Mouse (Mus musculus) G1E (cell line): ENCODE measurements around the gene Celf2.

Experiments used
- CTCF ChIP-seq: IDR thresholded peaks from 2 replicates; pipeline ENCODE4 v1.5.1; 2012; ENCODE audit warnings: low read depth, low read length, inconsistent platforms, mixed read lengths
- GATA1 ChIP-seq: IDR thresholded peaks from 2 replicates; pipeline ENCODE4 v1.6.1; 2012; ENCODE audit warnings: borderline replicate concordance, low read length, inconsistent platforms, mixed read lengths
- GATA2 ChIP-seq: IDR thresholded peaks from 2 replicates; pipeline ENCODE4 v1.6.1; 2012; ENCODE audit warnings: low read depth, low read length, inconsistent platforms, borderline replicate concordance
- POLR2AphosphoS5 ChIP-seq: IDR thresholded peaks from 2 replicates; pipeline ENCODE4 v1.6.1; 2012; ENCODE audit warnings: low read depth, low read length, inconsistent platforms; ENCODE audit not compliant: insufficient replicate concordance
- TAL1 ChIP-seq: conservative IDR thresholded peaks from 2 replicates; pipeline ENCODE4 v1.6.1; 2012; ENCODE audit warnings: low read depth, low read length, inconsistent platforms, mixed read lengths

GRCm38 (mm10) chr2:7051090-7051489 lies 458.3 kb downstream of the Celf2 start:
- TF ChIP-seq CTCF = no peak
- TF ChIP-seq TAL1 = no peak
- TF ChIP-seq GATA1 = no peak
- TF ChIP-seq POLR2AphosphoS5 = no peak
- TF ChIP-seq GATA2 = no peak
